Mouse (Mus musculus): Measurements from ENCODE around the gene Eif4g3.

DNA sequence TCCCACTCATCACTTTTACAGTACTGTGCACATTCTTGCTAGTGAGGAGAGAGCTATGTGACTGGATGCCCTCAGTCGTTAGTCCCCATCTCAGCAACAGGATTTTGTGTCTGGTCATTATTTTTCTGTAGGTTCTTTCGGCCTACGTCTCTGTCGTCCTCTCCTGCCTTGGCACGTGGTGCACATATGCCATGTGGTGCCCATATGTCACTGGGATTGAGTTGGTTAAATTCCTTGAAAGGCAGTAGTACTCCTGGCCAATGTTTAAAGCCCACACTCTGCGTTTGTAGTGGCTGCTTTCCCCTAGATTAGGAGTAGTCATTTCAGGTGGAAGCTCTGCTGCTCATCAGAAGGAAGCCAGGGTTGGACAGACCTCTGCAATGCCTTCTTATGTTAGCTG, 56.7 kb downstream of the Eif4g3 start:
- TF ChIP-seq GATA1 (IDR thresholded peaks at IDR 0.05; ENCODE audit: borderline replicate concordance, low read length) (no peak), FLI1 (IDR thresholded peaks at IDR 0.05; ENCODE audit: low read length) (no peak)
